Mouse (Mus musculus) hematopoietic stem cell, adult 5-6 weeks (primary cell): ENCODE measurements around the gene Olfr138. TPM values are rescaled to one million over a fixed set of nuclear protein-coding genes. Genes with fewer than 3 reads are reported as not detected.

Experiments
- ATAC-seq, 2 experiments: fragments of 125-278 bp in 1 of 2; replicated peaks in 1 of 2; 2 replicates each; pipeline ENCODE4 v1.8.0; 2016 to 2017; ENCODE audit warnings: inconsistent platforms in 2 of 2, mild to moderate bottlenecking in 2 of 2, moderate number of reproducible peaks in 2 of 2, low read depth in 1 of 2, moderate TSS enrichment in 1 of 2; ENCODE audit not compliant: low FRiP score in 2 of 2, poor library complexity in 2 of 2, severe bottlenecking in 2 of 2, insufficient read depth in 1 of 2, low TSS enrichment in 1 of 2
- total RNA-seq: library from RNA; stranded (forward); fragments of 172-1452, 232-1000 nt; gene quantifications from 2 replicates; pipeline ENCODE4 v1.2.3, GENCODE M21; 2017

The Olfr138 gene
- total RNA-seq, result not detected in 2 replicates

DNA sequence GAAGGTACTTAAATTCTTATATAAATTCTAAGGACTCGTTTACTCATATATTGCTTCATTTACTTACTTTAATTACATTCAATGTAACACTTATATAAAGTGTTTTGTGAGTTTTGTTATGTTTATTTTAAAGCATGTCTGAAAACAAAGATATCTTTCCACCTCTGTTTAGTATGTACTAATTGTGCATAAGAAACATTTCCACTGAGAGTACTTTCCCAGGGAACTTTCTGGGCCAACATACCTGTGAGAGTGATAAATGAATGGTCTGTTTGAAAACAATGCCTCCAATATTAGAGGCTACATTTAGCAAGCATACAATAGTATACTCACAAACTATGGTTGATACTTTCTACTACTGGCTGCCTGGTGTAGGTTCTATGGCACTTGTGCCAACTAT, at the start of gene Olfr138:
Olfr138 (plus strand) TSS at position 301 of the 400 bp plus-strand sequence.
- ATAC-seq, result no peak

DNA sequence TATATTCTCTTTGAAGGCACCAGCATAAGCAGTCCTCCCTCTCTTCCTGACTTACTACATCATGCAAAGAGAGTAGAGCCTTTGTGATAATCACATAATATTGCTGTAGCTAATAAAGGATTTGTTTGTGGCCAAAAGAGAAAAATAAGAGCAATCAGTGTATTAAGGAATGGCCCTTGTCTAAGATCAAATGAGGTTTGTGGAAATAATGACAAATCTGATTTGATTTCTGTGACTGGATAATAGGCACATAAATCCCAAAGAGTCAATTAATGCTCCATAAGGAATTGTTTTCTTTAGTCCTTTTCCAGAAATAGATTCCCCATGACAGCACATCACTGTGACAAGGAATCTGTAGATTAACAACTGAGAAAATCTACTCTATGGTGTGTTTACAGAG, 46.6 kb downstream of the Olfr138 start, which contains the start of gene Olfr137:
Olfr137 (minus strand) TSS at position 101 of the 400 bp plus-strand sequence.
- ATAC-seq, result no peak

Other genes starting within 250 kb of the Olfr138 start
- not detected in 2 replicates for gene Olfr129, start 201.0 kb upstream of the Olfr138 start, total RNA-seq
- not detected in 2 replicates for gene Olfr130, start 197.1 kb upstream of the Olfr138 start, total RNA-seq
- not detected in 2 replicates for gene Olfr131, start 172.3 kb upstream of the Olfr138 start, total RNA-seq
- not detected in 2 replicates for gene Olfr132, start 126.5 kb upstream of the Olfr138 start, total RNA-seq
- not detected in 2 replicates for gene Olfr133, start 115.8 kb upstream of the Olfr138 start, total RNA-seq
- gene Olfr134, start 89.6 kb upstream of the Olfr138 start, total RNA-seq, result not detected in 2 replicates
- not detected in 2 replicates for gene Olfr135, start 56.7 kb upstream of the Olfr138 start, total RNA-seq
- gene Olfr137, start 46.5 kb downstream of the Olfr138 start, total RNA-seq, result not detected in 2 replicates
- gene Olfr136, start 68.8 kb downstream of the Olfr138 start, total RNA-seq, result not detected in 2 replicates
- not detected in 2 replicates for gene Esp36, start 159.2 kb downstream of the Olfr138 start, total RNA-seq